Mouse (Mus musculus) thymus, postnatal 36 days (tissue): ENCODE results near the gene Kdf1.
"Not testable (repeated sequence)": the region's sequence is repeated elsewhere in the genome, so short reads cannot be mapped to it uniquely, and the experiment has no call there.

Source experiments
- DNase-seq, 2 experiments: peaks; one replicate each; pipeline ENCODE4 v3.0.0; 2022; ENCODE audit warnings: mixed read lengths in 2 of 2

The Kdf1 gene

GRCm38 (mm10) chr4:133496738-133497445 is 21.9 kb upstream of the Kdf1 start:
- DNase-seq: no peak

DNA sequence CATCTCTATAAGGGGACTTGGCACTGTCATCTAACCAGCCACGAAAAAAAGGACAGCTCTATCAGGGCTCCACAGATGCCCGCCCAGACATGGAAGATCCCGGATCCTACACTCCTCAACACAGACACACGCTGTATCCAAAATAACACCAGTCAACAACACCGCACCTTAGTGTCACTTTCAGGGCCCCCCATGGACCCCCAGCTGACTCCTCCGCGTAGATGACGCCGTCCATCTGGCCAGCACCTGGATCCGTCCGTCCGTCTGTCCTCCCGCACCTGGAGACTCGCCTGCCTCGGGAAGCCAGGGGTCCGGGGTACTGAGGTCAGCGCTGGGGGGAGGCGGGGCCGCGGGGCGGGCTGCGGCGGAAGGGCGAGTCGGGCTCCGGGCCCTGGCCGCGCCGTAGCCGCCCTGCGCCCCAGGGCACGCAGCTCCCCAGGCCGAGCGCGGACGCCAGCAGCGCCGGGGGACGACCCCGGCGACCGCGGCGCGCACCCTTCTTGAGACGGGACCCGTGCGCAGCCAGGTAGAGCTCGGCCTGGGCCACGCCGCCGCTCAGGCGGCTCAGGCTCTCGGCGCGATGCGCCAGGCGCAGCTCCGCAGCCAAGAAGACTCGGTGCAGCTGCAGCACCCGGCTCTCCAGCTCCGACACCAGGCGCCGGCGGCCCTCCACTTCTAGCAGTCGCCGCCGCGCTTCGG is 21.2 kb upstream of the Kdf1 start:
- no peak for DNase-seq

- DNase-seq: peak; percentile 53 to 69
These were observed 20.5 kb upstream of the Kdf1 start, which contains the start of gene Trnp1 for GRCm38 (mm10) chr4:133498160-133498724. Gene Trnp1 (minus strand): TSS chr4:133498550.

DNA sequence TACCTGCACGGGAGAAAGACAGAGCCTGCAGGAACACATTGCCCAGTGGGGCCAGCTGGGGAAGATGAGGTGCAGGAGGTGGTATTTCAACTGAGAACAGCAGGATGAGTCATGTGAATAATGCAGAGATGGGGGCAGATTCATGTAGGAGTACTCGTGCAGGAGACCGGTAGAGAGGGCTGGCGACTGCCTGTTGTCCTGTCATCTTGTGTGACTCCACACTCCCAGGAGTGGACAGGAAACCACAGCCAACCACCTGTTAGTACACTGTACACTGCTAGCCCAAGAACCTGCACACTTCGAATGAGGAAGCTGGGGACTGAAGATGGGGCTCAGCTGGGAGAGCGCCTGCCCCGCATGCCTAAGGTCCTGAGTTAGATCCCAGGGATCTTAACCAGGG is 17.2 kb upstream of the Kdf1 start:
- DNase-seq: no peak

- no peak for DNase-seq
These were observed 14.5 kb upstream of the Kdf1 start for GRCm38 (mm10) chr4:133504300-133504699.

DNA sequence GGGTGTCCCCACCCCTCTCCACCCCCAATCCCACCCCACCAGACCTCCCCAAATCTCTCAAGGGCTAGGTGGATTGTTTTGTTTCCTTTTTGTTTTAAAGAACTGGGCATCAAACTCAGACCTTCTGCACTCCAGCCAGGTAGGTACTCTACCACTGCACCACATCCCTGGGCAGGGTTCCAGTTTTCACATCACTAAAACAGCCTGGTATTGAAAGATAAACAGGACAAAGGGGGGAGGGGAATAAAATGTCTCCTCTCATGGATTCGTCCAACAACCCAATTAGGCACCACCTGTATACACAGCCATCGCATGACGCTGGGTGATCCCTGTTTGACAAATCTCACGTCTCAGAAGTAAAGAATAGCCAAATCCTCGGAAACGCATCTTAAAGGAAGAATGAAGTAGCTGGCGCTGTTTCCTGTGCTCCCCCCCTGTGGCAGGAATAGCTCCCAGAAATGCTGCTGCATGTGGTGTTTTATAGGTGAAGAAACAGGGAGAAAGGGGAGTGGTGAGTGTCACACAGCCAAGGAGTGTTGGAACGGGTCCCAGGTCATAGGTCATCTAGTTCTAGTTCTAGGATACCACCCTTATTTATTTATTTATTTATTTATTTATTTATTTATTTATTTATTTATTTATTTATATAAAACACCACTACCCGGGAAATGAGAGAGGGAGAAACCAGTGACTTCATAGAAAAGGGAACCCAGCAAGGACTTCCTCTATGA is 13.8 kb upstream of the Kdf1 start:
- DNase-seq: no peak

- peak; percentile 72 to 84 for DNase-seq
These were observed 12.2 kb upstream of the Kdf1 start for GRCm38 (mm10) chr4:133506573-133506972.

GRCm38 (mm10) chr4:133508990-133509389 is 9.8 kb upstream of the Kdf1 start:
- no peak for DNase-seq

GRCm38 (mm10) chr4:133511050-133511449 is 7.7 kb upstream of the Kdf1 start:
- no peak for DNase-seq

DNA sequence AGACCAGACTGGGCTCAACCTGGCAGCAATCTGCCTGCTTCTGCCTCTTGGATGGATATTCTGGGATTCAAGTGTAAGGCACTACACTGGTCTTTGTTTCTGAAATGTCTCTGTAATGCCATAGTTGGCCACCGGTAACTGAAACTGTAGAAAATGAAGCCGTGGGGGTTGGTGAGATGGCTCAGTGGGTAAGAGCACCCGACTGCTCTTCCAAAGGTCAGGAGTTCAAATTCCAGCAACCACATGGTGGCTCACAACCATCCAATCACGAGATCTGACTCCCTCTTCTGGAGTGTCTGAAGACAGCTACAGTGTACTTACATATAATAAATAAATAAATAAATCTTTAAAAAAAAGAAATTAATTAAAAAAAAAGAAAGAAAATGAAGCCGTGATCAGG is 6.3 kb upstream of the Kdf1 start:
- not testable (repeated sequence) for DNase-seq

GRCm38 (mm10) chr4:133512972-133513371 is 5.8 kb upstream of the Kdf1 start:
- DNase-seq: peak; percentile 75 to 76

DNA sequence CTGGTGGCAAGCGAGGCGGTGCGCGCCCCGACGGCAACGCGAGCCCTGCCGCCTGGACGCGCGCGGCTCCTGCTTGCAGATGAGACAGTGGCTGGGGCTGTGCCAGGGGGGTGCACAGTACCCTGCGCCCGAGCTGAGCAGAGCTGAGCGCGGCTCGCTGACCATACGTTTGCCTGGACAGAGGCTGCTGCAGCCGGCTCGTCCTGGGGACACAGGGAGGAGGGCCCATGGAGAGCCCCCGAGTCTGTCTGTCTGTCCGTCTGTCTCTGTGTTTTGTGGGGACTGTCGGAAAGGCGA is 554 bp downstream of the Kdf1 start:
- no peak for DNase-seq

- DNase-seq: no peak
These were observed 2.7 kb downstream of the Kdf1 start for GRCm38 (mm10) chr4:133521502-133521901.

DNA sequence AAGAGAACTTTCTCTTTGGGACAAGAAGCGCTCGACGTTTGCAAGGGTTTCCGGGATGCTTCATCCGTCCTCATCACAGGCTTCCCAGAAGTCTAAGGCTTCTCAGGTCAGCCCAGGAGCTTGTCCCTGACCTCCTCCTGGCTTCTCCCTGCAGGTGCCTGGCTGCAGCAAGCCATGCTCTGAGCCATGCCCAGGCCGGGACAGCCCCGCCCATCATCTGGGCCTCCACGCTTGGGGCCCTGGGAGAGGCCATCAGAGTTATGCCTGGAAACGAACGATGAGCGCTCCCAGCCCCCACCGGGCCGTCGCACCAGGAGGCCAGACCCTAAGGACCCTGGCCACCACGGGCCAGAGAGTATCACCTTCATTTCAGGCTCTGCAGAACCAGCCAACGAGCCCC is 9.0 kb downstream of the Kdf1 start:
- no peak for DNase-seq

DNA sequence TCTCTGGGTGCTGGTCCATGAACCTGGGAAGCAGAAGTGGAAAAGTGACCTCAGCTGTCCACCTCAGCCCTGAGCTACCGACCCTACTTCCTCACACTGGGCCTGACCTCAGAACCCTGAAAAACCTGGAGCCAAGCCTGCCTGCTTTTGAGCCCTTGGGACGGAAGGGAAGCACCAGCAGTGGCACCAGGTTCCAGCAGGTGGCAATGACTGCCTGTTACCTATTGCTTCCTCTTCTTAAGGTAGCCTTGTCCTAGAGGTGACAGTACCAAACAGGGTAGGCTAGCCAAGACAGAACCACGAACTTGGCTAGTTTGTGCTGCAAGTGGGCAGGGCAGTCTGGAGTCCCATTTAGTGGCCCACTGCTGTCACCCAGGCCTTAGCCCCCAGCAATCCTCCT is 14.0 kb downstream of the Kdf1 start:
- no peak for DNase-seq

DNA sequence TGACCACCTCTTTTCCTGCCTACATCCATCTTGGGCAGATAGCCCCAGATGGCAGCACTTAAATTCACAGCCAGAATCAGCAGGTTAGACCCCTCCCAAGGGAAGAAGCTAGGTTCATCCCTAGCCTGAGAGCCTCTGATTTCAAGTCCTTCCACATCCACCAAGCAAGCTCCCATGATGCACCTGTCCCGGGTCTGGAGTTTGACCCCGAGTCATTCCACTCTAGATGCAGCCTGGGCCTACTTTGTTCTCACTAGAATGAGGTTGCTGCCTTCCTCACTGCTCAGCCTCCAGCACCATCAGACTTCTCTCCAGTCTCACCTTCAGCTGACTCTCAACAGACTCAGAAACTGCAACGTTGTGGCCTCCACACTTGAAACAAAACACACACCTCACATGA is 17.3 kb downstream of the Kdf1 start:
- DNase-seq: no peak

- no peak for DNase-seq
These were observed 17.9 kb downstream of the Kdf1 start for GRCm38 (mm10) chr4:133536652-133537051.

GRCm38 (mm10) chr4:133545272-133546231 is 26.8 kb downstream of the Kdf1 start, which contains the start of gene Nudc:
Gene Nudc (minus strand): TSS chr4:133545996.
- DNase-seq: peak; percentile 93 to 96

- DNase-seq: no peak
These were observed 33.3 kb downstream of the Kdf1 start for GRCm38 (mm10) chr4:133552029-133552428.

GRCm38 (mm10) chr4:133552768-133553447 is 34.1 kb downstream of the Kdf1 start, which contains the start of gene Nr0b2:
Gene Nr0b2 (plus strand): TSS chr4:133553376.
- no peak for DNase-seq
